8 mouse cellular contexts compared by ENCODE assay signal in the genomic region with DNA sequence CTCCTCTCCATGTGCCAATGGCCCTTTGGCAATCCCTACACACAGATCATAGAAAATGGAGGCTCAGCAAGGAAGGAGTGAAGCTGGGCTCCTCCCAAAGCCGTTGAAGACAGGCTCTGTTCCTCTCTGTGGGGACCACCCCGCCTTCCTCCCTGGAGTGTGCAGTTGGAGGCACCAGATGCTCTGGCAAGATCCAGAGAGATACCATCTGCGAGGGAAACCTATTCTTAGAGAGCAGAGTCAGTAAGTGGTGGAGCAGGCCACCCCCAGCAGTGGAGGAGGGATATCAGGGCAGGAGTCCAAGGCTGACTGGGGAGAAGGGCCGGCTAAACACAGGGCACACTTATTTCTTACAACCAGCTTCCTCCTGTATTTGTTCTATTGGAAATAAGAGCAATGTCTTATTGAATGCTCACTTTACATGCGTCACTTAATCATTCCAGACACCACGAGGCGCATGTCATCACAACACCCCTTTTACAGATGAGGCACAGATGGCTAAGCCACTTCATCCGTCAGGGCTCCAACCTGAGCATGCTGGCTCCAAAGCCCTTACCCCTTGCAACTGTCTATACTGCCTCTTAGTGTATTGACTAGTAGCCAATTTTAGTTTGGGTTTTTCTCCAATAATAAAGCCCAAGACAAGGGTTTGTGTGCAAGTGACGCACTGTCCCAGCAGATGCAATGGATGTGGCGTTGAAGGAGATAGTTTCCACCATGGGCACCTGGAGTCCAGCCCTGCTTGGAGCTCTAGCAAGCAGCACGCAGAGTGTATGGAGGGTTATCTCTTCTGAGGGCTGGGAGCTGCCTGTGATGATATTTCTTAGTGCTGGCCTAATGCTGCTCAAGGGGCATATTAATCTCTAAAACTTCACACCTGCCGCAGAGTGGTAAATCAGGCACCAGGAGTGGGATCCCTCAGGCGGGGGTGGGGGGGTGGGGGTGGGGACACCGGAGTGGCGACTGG. TPM values are rescaled to one million over a fixed set of nuclear protein-coding genes. Genes with fewer than 3 reads are reported as not detected.
DNase-seq lines count a peak whose midpoint lies in the region; ATAC-seq and TF ChIP-seq lines count a peak whose summit lies in the region.

No protein-coding gene starts in this region.

- H3K27me3 ChIP-seq in MEL (ENCODE audit: control insufficient read depth in 1 of 2, insufficient read depth in 2 of 2, low read length in 2 of 2): no peaks in the 10 kb centered on the region
- H3K27me3 ChIP-seq in myocyte (ENCODE audit: control insufficient read depth, insufficient read depth, insufficient read length): peaks cover 6% of the 10 kb centered on the region

- no peak for TF ChIP-seq CTCF in MEL (IDR thresholded peaks at IDR 0.05 in 2 of 3, conservative IDR thresholded peaks at IDR 0.05 in 1 of 3; ENCODE audit: control insufficient read depth in 1 of 3, insufficient read depth in 1 of 3, low read depth in 2 of 3, low read length in 3 of 3, poor library complexity in 1 of 3, severe bottlenecking in 1 of 3)

- TF ChIP-seq EP300 in MEL (IDR thresholded peaks at IDR 0.05; ENCODE audit: low read depth in 1 of 2, low read length in 2 of 2): peak; percentile 48 to 87; a peak in 3 of 4 replicates

- H3K9ac ChIP-seq in MEL (ENCODE audit: control insufficient read depth, low read depth, low read length, poor library complexity, severe bottlenecking): peak overlapping the region; percentile 43

- no peak for ATAC-seq in activated CD4-positive, CD25-positive, alpha-beta regulatory T cell, adult 4 months

- H3K79me2 ChIP-seq in MEL (ENCODE audit: control insufficient read depth, insufficient read depth, low read length, poor library complexity) (no peaks in the 10 kb centered on the region), myocyte (ENCODE audit: control insufficient read depth, insufficient read depth) (no peaks in the 10 kb centered on the region)

- H3K36me3 ChIP-seq in MEL (ENCODE audit: control insufficient read depth in 1 of 2, insufficient read depth in 2 of 2, low read length in 2 of 2) (peaks cover 0 to 14% of the 10 kb centered on the region in 2 experiments; a peak in 2 of 4 replicates), myocyte (ENCODE audit: control insufficient read depth, insufficient read depth) (no peaks in the 10 kb centered on the region)

- peak; percentile 86 for DNase-seq in MEL (ENCODE audit: low read depth, low spot score)
- DNase-seq in brain, embryonic 18.5 days (ENCODE audit: low read depth, low spot score): peak; percentile 86
- DNase-seq in frontal cortex, adult 2 months (ENCODE audit: extremely low spot score in 1 of 2, low spot score in 1 of 2): peak; percentile 95
- DNase-seq in left cerebral cortex, adult 18-20 months (ENCODE audit: low spot score in 2 of 2): peak; percentile 92 to 94
- DNase-seq in ovary, postnatal 10 days (ENCODE audit: low spot score): no peak
- no peak for DNase-seq in adrenal gland, adult 2 months

- H3K27ac ChIP-seq in MEL (ENCODE audit: control insufficient read depth, low read depth, low read length): peak overlapping the region; percentile 64

- no peaks in the 10 kb centered on the region for H3K9me3 ChIP-seq in MEL (replicated peaks; ENCODE audit: insufficient read depth, low read length)

- no peak overlapping the region for H3ac ChIP-seq in myocyte (ENCODE audit: control insufficient read depth, insufficient read length)

- peak in 1 of 2 experiments; percentile 43; a peak in 1 of 4 replicates for TF ChIP-seq POLR2A in MEL (IDR thresholded peaks at IDR 0.05; ENCODE audit: control insufficient read depth in 1 of 2, insufficient read depth in 1 of 2, low read depth in 1 of 2, low read length in 2 of 2, poor library complexity in 1 of 2)
- no peak for TF ChIP-seq POLR2A in myocyte (IDR thresholded peaks at IDR 0.05; ENCODE audit: insufficient read length, low read depth)

- peaks cover 12 to 16% of the 10 kb centered on the region in 2 experiments for H3K4me1 ChIP-seq in MEL (ENCODE audit: control insufficient read depth in 1 of 2, insufficient read depth in 2 of 2, low read length in 2 of 2)

- H3K4me3 ChIP-seq in MEL (ENCODE audit: control insufficient read depth in 1 of 2, insufficient read depth in 1 of 2, low read depth in 2 of 2, low read length in 2 of 2) (0 out of 4 replicates have a peak overlapping the region, but pooled peaks of 1 of the 2 experiments have one; percentile 2), myocyte (no peak overlapping the region)

- TF ChIP-seq RAD21 in MEL (IDR thresholded peaks at IDR 0.05; ENCODE audit: low read depth, low read length): no peak

- H3K4me2 ChIP-seq in myocyte (ENCODE audit: low read depth): no peak overlapping the region

TF ChIP-seq in MEL, 35 proteins besides CTCF, POLR2A, EP300 and RAD21 (continues in another document):
- TF ChIP-seq RCOR1 (IDR thresholded peaks at IDR 0.05; ENCODE audit: low read depth, low read length) (peak; percentile 55), MYC (IDR thresholded peaks at IDR 0.05; ENCODE audit: low read depth, low read length) (peak; percentile 61), USF1 (IDR thresholded peaks at IDR 0.05; ENCODE audit: low read depth, low read length) (no peak), GATA1 (IDR thresholded peaks at IDR 0.05; ENCODE audit: low read depth, low read length) (peak; percentile 61; the same call in 1 of the 2 replicates)

TF ChIP-seq in myocyte, 11 proteins besides CTCF, POLR2A, EP300 and RAD21 (continues in another document):
- TF ChIP-seq POLR2AphosphoS2 (IDR thresholded peaks at IDR 0.05; ENCODE audit: insufficient read length, low read depth) (no peak), TCF12 (IDR thresholded peaks at IDR 0.05; ENCODE audit: insufficient read depth, poor library complexity, severe bottlenecking) (peak; percentile 23), E2F4 (IDR thresholded peaks at IDR 0.05; ENCODE audit: insufficient read depth) (no peak), MYOG (IDR thresholded peaks at IDR 0.05; ENCODE audit: control insufficient read depth in 1 of 3, insufficient read depth in 1 of 3, insufficient read length in 2 of 3, low read depth in 2 of 3) (peak in 1 of 3 experiments; percentile 59), SRF (IDR thresholded peaks at IDR 0.05; ENCODE audit: control insufficient read depth, insufficient read length, low read depth) (no peak), REST (IDR thresholded peaks at IDR 0.05; ENCODE audit: insufficient read depth, insufficient read length) (no peak)

RNA-seq across cellular contexts. Expression of gene E2f1, which starts 14.5 kb away (rescaled TPM):
- 14.8 and 17.4 TPM in 2 replicates for total RNA-seq in MEL (2012; rRNA removed)
- polyA plus RNA-seq in MEL (2012; ENCODE audit: insufficient read depth in 1 of 2, insufficient read length in 2 of 2, low read depth in 1 of 2, low replicate concordance in 2 of 2, missing spikeins in 1 of 2) (10 to 100 TPM in 1 of 2 experiments, not detected in 1; 41.6 TPM), myocyte (2012; fragmentation: generic; extraction: Trizol) (11.0 TPM)
- 10.9 and 11.7 TPM in 2 replicates for polyA plus RNA-seq in frontal cortex, adult 2 months (2012; rRNA removed)
- 10 to 100 TPM; 10.2 to 10.5 TPM for total RNA-seq in left cerebral cortex, adult 18-20 months (2021)
- 1 to 10 TPM; 7.4 to 8.7 TPM for total RNA-seq in adrenal gland, adult 2 months (2021)
- 12.3 and 14.9 TPM in 2 replicates for polyA plus RNA-seq in adrenal gland, adult 2 months (2012; rRNA removed)
- 1 to 10 TPM in 1 of 2 experiments, under 1 TPM in 1; 0.91 to 2.3 TPM for polyA plus RNA-seq in activated CD4-positive, CD25-positive, alpha-beta regulatory T cell, adult 4 months (2017; shearing (Covaris generic))

RNA-seq across cellular contexts. Expression of gene Pxmp4, which starts 19.3 kb away (rescaled TPM):
- 5.9 and 6.8 TPM in 2 replicates for total RNA-seq in MEL (2012; rRNA removed)
- 10 to 100 TPM in 1 of 2 experiments, not detected in 1; 12.2 TPM for polyA plus RNA-seq in MEL (2012; ENCODE audit: insufficient read depth in 1 of 2, insufficient read length in 2 of 2, low read depth in 1 of 2, low replicate concordance in 2 of 2, missing spikeins in 1 of 2)
- polyA plus RNA-seq in frontal cortex, adult 2 months (2012; rRNA removed): 18.6 and 20.7 TPM in 2 replicates
- total RNA-seq in left cerebral cortex, adult 18-20 months (2021): 10 to 100 TPM in 1 of 2 experiments, 1 to 10 TPM in 1; 9.5 to 12.3 TPM
- polyA plus RNA-seq in myocyte (2012; fragmentation: generic; extraction: Trizol): 12.5 TPM
- 10 to 100 TPM; 34.7 to 36.6 TPM for total RNA-seq in adrenal gland, adult 2 months (2021)
- 48.1 and 55.5 TPM in 2 replicates for polyA plus RNA-seq in adrenal gland, adult 2 months (2012; rRNA removed)
- polyA plus RNA-seq in activated CD4-positive, CD25-positive, alpha-beta regulatory T cell, adult 4 months (2017; shearing (Covaris generic)): 10 to 100 TPM; 20.5 to 23.2 TPM

RNA-seq across cellular contexts. Expression of gene Necab3, which starts 25.5 kb away (rescaled TPM):
- total RNA-seq in MEL (2012; rRNA removed): 3.8 and 4.0 TPM in 2 replicates
- polyA plus RNA-seq in MEL (2012; ENCODE audit: insufficient read depth in 1 of 2, insufficient read length in 2 of 2, low read depth in 1 of 2, low replicate concordance in 2 of 2, missing spikeins in 1 of 2): 10 to 100 TPM in 1 of 2 experiments, not detected in 1; 12.1 TPM
- polyA plus RNA-seq in frontal cortex, adult 2 months (2012; rRNA removed): 122 and 145 TPM in 2 replicates
- total RNA-seq in left cerebral cortex, adult 18-20 months (2021): 10 to 100 TPM; 69.4 to 81.9 TPM
- 0.12 TPM for polyA plus RNA-seq in myocyte (2012; fragmentation: generic; extraction: Trizol)
- total RNA-seq in adrenal gland, adult 2 months (2021): 1 to 10 TPM; 1.5 to 1.6 TPM
- polyA plus RNA-seq in adrenal gland, adult 2 months (2012; rRNA removed): 3.3 and 4.3 TPM in 2 replicates
- 1 to 10 TPM in 1 of 2 experiments, under 1 TPM in 1; 0.27 to 1.4 TPM for polyA plus RNA-seq in activated CD4-positive, CD25-positive, alpha-beta regulatory T cell, adult 4 months (2017; shearing (Covaris generic))

RNA-seq across cellular contexts. Expression of gene Zfp341, which starts 28.9 kb away (rescaled TPM):
- total RNA-seq in MEL (2012; rRNA removed): 2.0 TPM in 2 replicates
- 1 to 10 TPM in 1 of 2 experiments, not detected in 1; 6.3 TPM for polyA plus RNA-seq in MEL (2012; ENCODE audit: insufficient read depth in 1 of 2, insufficient read length in 2 of 2, low read depth in 1 of 2, low replicate concordance in 2 of 2, missing spikeins in 1 of 2)
- 10.0 and 10.5 TPM in 2 replicates for polyA plus RNA-seq in frontal cortex, adult 2 months (2012; rRNA removed)
- total RNA-seq in left cerebral cortex, adult 18-20 months (2021): 10 to 100 TPM; 11.0 to 11.4 TPM
- 3.4 TPM for polyA plus RNA-seq in myocyte (2012; fragmentation: generic; extraction: Trizol)
- 1 to 10 TPM; 3.0 to 3.6 TPM for total RNA-seq in adrenal gland, adult 2 months (2021)
- polyA plus RNA-seq in adrenal gland, adult 2 months (2012; rRNA removed): 5.9 and 7.2 TPM in 2 replicates
- polyA plus RNA-seq in activated CD4-positive, CD25-positive, alpha-beta regulatory T cell, adult 4 months (2017; shearing (Covaris generic)): under 1 TPM; 0.37 to 0.73 TPM

RNA-seq across cellular contexts. Expression of gene 4930519P11Rik, which starts 29.0 kb away (rescaled TPM):
- total RNA-seq in MEL (2012; rRNA removed): not detected in 2 replicates
- polyA plus RNA-seq in MEL (2012; ENCODE audit: insufficient read depth in 1 of 2, insufficient read length in 2 of 2, low read depth in 1 of 2, low replicate concordance in 2 of 2, missing spikeins in 1 of 2): under 1 TPM in 1 of 2 experiments, not detected in 1; 0.22 TPM
- 0.48 TPM in 1 of 2 replicates, not detected in the other for polyA plus RNA-seq in frontal cortex, adult 2 months (2012; rRNA removed)
- not detected for total RNA-seq in left cerebral cortex, adult 18-20 months (2021)
- 0.47 TPM for polyA plus RNA-seq in myocyte (2012; fragmentation: generic; extraction: Trizol)
- under 1 TPM in 1 of 2 experiments, not detected in 1; 0.66 TPM for total RNA-seq in adrenal gland, adult 2 months (2021)
- 1.1 and 2.5 TPM in 2 replicates for polyA plus RNA-seq in adrenal gland, adult 2 months (2012; rRNA removed)
- polyA plus RNA-seq in activated CD4-positive, CD25-positive, alpha-beta regulatory T cell, adult 4 months (2017; shearing (Covaris generic)): not detected

Comparison
In these comparisons a context has a peak if more than half of its experiments do, and no peak if none do; other contexts are left out.
1. DNase-seq: peak in MEL (single experiment), brain, embryonic 18.5 days (single experiment), frontal cortex, adult 2 months (2 of 2) and left cerebral cortex, adult 18-20 months (2 of 2); none in ovary, postnatal 10 days (single experiment) and adrenal gland, adult 2 months (single experiment).